Mouse (Mus musculus) CH12.LX (cell line): ENCODE results near the gene Rpl32. TPM values are rescaled to one million over a fixed set of nuclear protein-coding genes. Genes with fewer than 3 reads are reported as not detected.

ENCODE experiments used
- DNase-seq: peaks from one replicate; pipeline ENCODE4 v3.0.0-alpha.2; 2013; ENCODE audit errors: extremely low read depth
- H3K27ac ChIP-seq: 2 replicates; pipeline ENCODE4 v1.5.1; 2012; ENCODE audit warnings: low read depth, mild to moderate bottlenecking, control low read depth, moderate library complexity; ENCODE audit not compliant: insufficient read depth
- H3K27me3 ChIP-seq: replicated peaks from 2 replicates; pipeline ENCODE3; 2012; ENCODE audit warnings: inconsistent platforms
- H3K36me3 ChIP-seq, 2 experiments: replicated peaks in 1 of 2; 2 replicates each; pipeline versions ENCODE3 to v1.6.1; 2012; ENCODE audit warnings: inconsistent platforms in 1 of 2, low read length in 1 of 2, mild to moderate bottlenecking in 1 of 2, mixed read lengths in 1 of 2, moderate library complexity in 1 of 2; ENCODE audit not compliant: control insufficient read depth in 1 of 2, insufficient read depth in 1 of 2
- H3K4me1 ChIP-seq, 2 experiments: 2 replicates each; pipeline ENCODE4 v1.6.1; 2012; ENCODE audit warnings: inconsistent platforms in 1 of 2, moderate library complexity in 1 of 2; ENCODE audit not compliant: insufficient read depth in 2 of 2, control insufficient read depth in 1 of 2
- H3K4me2 ChIP-seq: 2 replicates; pipeline ENCODE4 v1.6.1; 2012; ENCODE audit warnings: low read depth, mild to moderate bottlenecking, control low read depth; ENCODE audit not compliant: poor library complexity, insufficient read depth, severe bottlenecking
- H3K4me3 ChIP-seq, 3 experiments: fragments of 150-350 bp in 1 of 3; sonication (generic) in 1 of 3; replicated peaks in 1 of 3; 2 replicates each; pipeline versions ENCODE3 to v1.5.1; 2011 to 2012; ENCODE audit warnings: low read depth in 2 of 3, low read length in 2 of 3, mild to moderate bottlenecking in 2 of 3, moderate library complexity in 2 of 3, control low read depth in 1 of 3, improper control_type of control experiment in 1 of 3, inconsistent platforms in 1 of 3, mixed read lengths in 1 of 3; ENCODE audit not compliant: poor library complexity in 1 of 3
- H3K79me2 ChIP-seq: replicated peaks from 2 replicates; pipeline ENCODE4 v1.6.1; 2012; ENCODE audit warnings: mild to moderate bottlenecking, moderate library complexity; ENCODE audit not compliant: control insufficient read depth, poor library complexity, insufficient read depth, severe bottlenecking; ENCODE audit errors: extremely low read depth
- H3K9ac ChIP-seq: 2 replicates; pipeline ENCODE4 v1.6.1; 2012; ENCODE audit warnings: low read depth, mild to moderate bottlenecking, control low read depth, moderate library complexity; ENCODE audit not compliant: insufficient read depth
- H3K9me3 ChIP-seq: replicated peaks from 2 replicates; pipeline ENCODE3; 2012; ENCODE audit warnings: low read length, inconsistent platforms, mixed read lengths
- BHLHE40 ChIP-seq: IDR thresholded peaks from 2 replicates; pipeline ENCODE4 v1.6.1; 2011; ENCODE audit warnings: mild to moderate bottlenecking, low read depth, low read length, improper control_type of control experiment
- CHD1 ChIP-seq: IDR thresholded peaks from 2 replicates; pipeline ENCODE4 v1.6.1; 2012; ENCODE audit warnings: low read depth, low read length, improper control_type of control experiment, inconsistent platforms
- CHD2 ChIP-seq: IDR thresholded peaks from 2 replicates; pipeline ENCODE4 v1.6.1; 2011; ENCODE audit warnings: low read length, improper control_type of control experiment
- CTCF ChIP-seq, 2 experiments: IDR thresholded peaks in 1 of 2; conservative IDR thresholded peaks in 1 of 2; 2 replicates each; pipeline ENCODE4 v1.5.1; 2011 to 2012; ENCODE audit warnings: low read depth in 2 of 2, low read length in 2 of 2, improper control_type of control experiment in 1 of 2, inconsistent platforms in 1 of 2, mild to moderate bottlenecking in 1 of 2, moderate library complexity in 1 of 2
- E2F4 ChIP-seq: IDR thresholded peaks from 2 replicates; pipeline ENCODE4 v1.6.1; 2011; ENCODE audit warnings: low read depth, low read length, improper control_type of control experiment; ENCODE audit not compliant: insufficient replicate concordance
- ETS1 ChIP-seq: conservative IDR thresholded peaks from 2 replicates; pipeline ENCODE4 v1.6.1; 2012; ENCODE audit warnings: low read depth, mild to moderate bottlenecking, inconsistent platforms, low read length, improper control_type of control experiment, moderate library complexity
- JUN ChIP-seq: IDR thresholded peaks from 2 replicates; pipeline ENCODE4 v1.6.1; 2011; ENCODE audit warnings: low read depth, mild to moderate bottlenecking, low read length, improper control_type of control experiment, moderate library complexity; ENCODE audit not compliant: insufficient read depth
- JUND ChIP-seq: conservative IDR thresholded peaks from 2 replicates; pipeline ENCODE4 v1.6.1; 2011; ENCODE audit warnings: low read depth, low read length, improper control_type of control experiment
- MAX ChIP-seq: IDR thresholded peaks from 2 replicates; pipeline ENCODE4 v1.6.1; 2011; ENCODE audit warnings: low read length, improper control_type of control experiment
- MEF2A ChIP-seq: IDR thresholded peaks from 2 replicates; pipeline ENCODE4 v1.6.1; 2014; ENCODE audit warnings: low read depth, mild to moderate bottlenecking, inconsistent platforms, low read length, improper control_type of control experiment, borderline replicate concordance
- MXI1 ChIP-seq: IDR thresholded peaks from 2 replicates; pipeline ENCODE4 v1.6.1; 2011; ENCODE audit warnings: mild to moderate bottlenecking, low read depth, low read length, improper control_type of control experiment
- NRF1 ChIP-seq: IDR thresholded peaks from 2 replicates; pipeline ENCODE4 v1.6.1; 2014; ENCODE audit warnings: low read depth, mild to moderate bottlenecking, inconsistent platforms, low read length, improper control_type of control experiment, moderate library complexity
- PAX5 ChIP-seq: IDR thresholded peaks from 2 replicates; pipeline ENCODE4 v1.6.1; 2012; ENCODE audit warnings: low read length, inconsistent platforms, mixed read lengths
- POLR2AphosphoS2 ChIP-seq: IDR thresholded peaks from 2 replicates; pipeline ENCODE4 v1.6.1; 2011; ENCODE audit warnings: low read depth, low read length, improper control_type of control experiment
- RAD21 ChIP-seq: IDR thresholded peaks from 2 replicates; pipeline ENCODE4 v1.6.1; 2011; ENCODE audit warnings: low read depth, mild to moderate bottlenecking, low read length, improper control_type of control experiment, moderate library complexity
- TCF12 ChIP-seq: IDR thresholded peaks from 2 replicates; pipeline ENCODE4 v1.6.1; 2014; ENCODE audit warnings: low read depth, mild to moderate bottlenecking, inconsistent platforms, low read length, improper control_type of control experiment
- UBTF ChIP-seq: IDR thresholded peaks from 2 replicates; pipeline ENCODE4 v1.6.1; 2012; ENCODE audit warnings: low read depth, mild to moderate bottlenecking, inconsistent platforms, low read length, improper control_type of control experiment, moderate library complexity
- ZKSCAN1 ChIP-seq: IDR thresholded peaks from 2 replicates; pipeline ENCODE4 v1.6.1; 2012; ENCODE audit warnings: low read depth, inconsistent platforms, low read length, improper control_type of control experiment, borderline replicate concordance
- dilution Hi-C: fragments of 300-500 bp; cut with MboI; formaldehyde crosslinking; loops from 2 replicates; pipeline ENCODE4 v1.14.3; 2020; ENCODE audit warnings: low sequenced_read_pairs; ENCODE audit not compliant: extremely low pct_unique_long_range_greater_than_20kb, extremely low pct_ligation_motif_present
- in situ Hi-C: fragments of 300-500 bp; cut with MboI; formaldehyde crosslinking; loops from 3 replicates; pipeline ENCODE4 v1.14.3; 2019; ENCODE audit warnings: low sequenced_read_pairs, low pct_ligation_motif_present, low pct_unique_long_range_greater_than_20kb, mixed read lengths
- polyA plus RNA-seq: library from polyadenylated mRNA; unstranded; fragments of >175 nt; gene quantifications from 2 replicates; pipeline ENCODE4 v1.2.1, GENCODE M21; 2012; ENCODE audit warnings: low read depth; ENCODE audit not compliant: insufficient read length
- total RNA-seq, 2 experiments: library from RNA; depleted of rRNA; stranded (reverse); fragments of 300-350 nt in 1 of 2; fragments of >200 nt in 1 of 2; gene quantifications; 2 replicates each; pipeline ENCODE4 v1.2.3; 2012 to 2014

The Rpl32 gene
- total and polyA plus RNA-seq, 3 experiments = 3,370 to 7,473 (median 5,276) TPM

- dilution Hi-C loops = no loop called here
- peak; percentile 69 for TF ChIP-seq NRF1
- TF ChIP-seq MXI1 = peak; percentile 31; the same call in 1 of the 2 replicates
- TF ChIP-seq POLR2AphosphoS2 = no peak
- 0 out of 2 replicates have a peak, but pooled peaks have one; percentile 35 for TF ChIP-seq E2F4
- 0 out of 2 replicates have a peak, but pooled peaks have one; percentile 10 for TF ChIP-seq CHD2
- no peak for TF ChIP-seq JUN
- 0 out of 2 replicates have a peak, but pooled peaks have one; percentile 12 for TF ChIP-seq TCF12
- TF ChIP-seq CHD1 = no peak
- TF ChIP-seq JUND = no peak
- TF ChIP-seq, all 38 proteins: peak for 5
- DNase-seq = peak; percentile 29
- no peaks in the 10 kb centered on the region for H3K27me3 ChIP-seq
- no peaks in the 10 kb centered on the region for H3K9me3 ChIP-seq
- peaks cover 4% of the 10 kb centered on the region for H3K79me2 ChIP-seq
- H3K36me3 ChIP-seq = peaks cover 0 to 16% of the 10 kb centered on the region in 2 experiments
- H3K4me3 ChIP-seq = peak overlapping the region; percentile 38 to 69 (median 52)
- in situ Hi-C loops = no loop called here
- H3K27ac ChIP-seq = no peak overlapping the region
- H3K4me2 ChIP-seq = peak overlapping the region; percentile 70
- H3K9ac ChIP-seq = peak overlapping the region; percentile 7; the same call in 1 of the 2 replicates
- H3K4me1 ChIP-seq = peaks cover 6 to 24% of the 10 kb centered on the region in 2 experiments
These were observed 34.6 kb downstream of the Rpl32 start for GRCm38 (mm10) chr6:115773966-115774413.

GRCm38 (mm10) chr6:115772604-115773003 lies 35.9 kb downstream of the Rpl32 start:
- Histone ChIP-seq H3K9ac (no peak overlapping the region), H3K9me3 (no peaks in the 10 kb centered on the region), H3K4me2 (no peak overlapping the region), H3K36me3 (peaks cover 0 to 6% of the 10 kb centered on the region in 2 experiments), H3K27me3 (no peaks in the 10 kb centered on the region), H3K79me2 (peaks cover 4% of the 10 kb centered on the region), H3K4me1 (peaks cover 6 to 24% of the 10 kb centered on the region in 2 experiments)
- dilution Hi-C loops = no loop called here
- no peak for DNase-seq
- in situ Hi-C loops = no loop called here
- TF ChIP-seq RAD21 (peak; percentile 39), ZKSCAN1 (no peak), CTCF (conservative IDR thresholded peaks at IDR 0.05 in 1 of 2, IDR thresholded peaks at IDR 0.05 in 1 of 2; ENCODE audit: low read depth in 2 of 2, low read length in 2 of 2) (peak in 1 of 2 experiments; percentile 44; a peak in 2 of 4 replicates), UBTF (no peak)
- TF ChIP-seq, all 38 proteins: peak for 2
- H3K4me3 ChIP-seq = no peak overlapping the region
- no peak overlapping the region for H3K27ac ChIP-seq

DNA sequence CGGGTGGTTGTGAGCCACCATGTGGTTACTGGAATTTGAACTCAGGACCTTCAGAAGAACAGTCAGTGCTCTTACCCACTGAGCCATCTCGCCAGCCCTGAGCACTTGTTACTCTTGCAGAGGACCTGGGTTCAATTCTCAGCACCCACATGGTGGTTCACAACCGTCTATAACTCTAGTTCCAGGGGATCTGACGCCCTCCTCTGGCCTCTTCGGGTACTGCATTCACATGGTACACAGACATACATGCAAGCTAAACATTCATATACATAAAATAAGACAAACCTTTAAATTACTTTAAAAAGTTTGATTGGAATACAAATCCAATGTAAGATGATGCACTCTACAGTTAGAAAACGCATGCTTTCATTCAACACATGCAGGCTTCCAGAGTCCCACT lies 36.3 kb downstream of the Rpl32 start:
- no peak for DNase-seq
- Histone ChIP-seq H3K4me1 (peaks cover 6 to 24% of the 10 kb centered on the region in 2 experiments), H3K27me3 (no peaks in the 10 kb centered on the region), H3K4me3 (no peak overlapping the region), H3K9ac (no peak overlapping the region), H3K4me2 (no peak overlapping the region)
- TF ChIP-seq RAD21 (no peak), JUN (no peak), ETS1 (no peak), BHLHE40 (no peak), MAX (no peak), PAX5 (no peak), MEF2A (no peak), MXI1 (no peak), TCF12 (no peak)
- TF ChIP-seq, all 38 proteins: peak for 0
- Histone ChIP-seq H3K9me3 (no peaks in the 10 kb centered on the region), H3K27ac (no peak overlapping the region), H3K36me3 (peaks cover 0 to 5% of the 10 kb centered on the region in 2 experiments), H3K79me2 (peaks cover 4% of the 10 kb centered on the region)
- in situ Hi-C loops = no loop called here
- dilution Hi-C loops = no loop called here
